ENCODE assay signal across 25 mouse cellular contexts in the genomic region with DNA sequence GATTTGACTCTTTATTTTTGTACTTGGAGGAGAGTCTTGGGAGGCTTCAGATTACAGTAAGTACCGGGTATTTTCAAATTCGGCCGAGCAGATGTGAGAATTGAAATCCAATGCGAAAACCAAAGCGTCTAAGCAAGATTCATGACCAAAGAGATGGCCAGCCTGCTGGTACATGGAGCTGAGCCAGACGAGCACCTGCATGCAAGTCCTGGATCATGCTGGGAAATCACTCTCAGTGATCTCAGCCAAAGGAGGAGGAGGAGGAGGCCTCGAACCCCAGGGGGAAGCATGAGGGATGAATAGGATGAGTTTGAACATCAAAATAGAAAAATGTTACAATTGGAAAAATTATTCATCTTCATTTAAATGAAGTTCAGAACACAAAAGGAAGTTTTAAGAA.
DNase-seq lines count a peak whose midpoint lies in the region; ATAC-seq lines count a peak whose summit lies in the region.
"Had no signal": no experiment of that assay in that cellular context is flagged by ENCODE, and none has a peak within 500 bp of the region (broad histone marks: within the 10 kb centered on the region; RNA-seq: fewer than 3 reads in every experiment).

No protein-coding gene starts in this region.

- no peaks in the 10 kb centered on the region for H3K27me3 ChIP-seq in forebrain, embryonic 14.5 days (replicated peaks; ENCODE audit: control insufficient read depth, insufficient read depth, low read length)
- H3K27me3 ChIP-seq: CH12.LX; embryonic facial prominence, embryonic 15.5 days; forebrain, embryonic 15.5 days; intestine, embryonic 15.5 days; Patski had no signal

- H3K4me1 ChIP-seq in forebrain, embryonic 14.5 days (ENCODE audit: control insufficient read depth, insufficient read depth, low read length): no peaks in the 10 kb centered on the region
- H3K4me1 ChIP-seq: forebrain, embryonic 15.5 days; heart, embryonic 10.5 days; intestine, embryonic 15.5 days had no signal

- no peaks in the 10 kb centered on the region for H3K9me3 ChIP-seq in forebrain, embryonic 14.5 days (replicated peaks; ENCODE audit: control insufficient read depth, low read length)
- H3K9me3 ChIP-seq: embryonic facial prominence, embryonic 15.5 days; forebrain, embryonic 10.5 days; forebrain, embryonic 15.5 days; heart, embryonic 10.5 days; hindbrain, embryonic 10.5 days; intestine, embryonic 15.5 days had no signal

- DNase-seq in cerebellum, adult 11-12 months: peak; percentile 62
- no peak for DNase-seq in cerebellum, postnatal 4 days (ENCODE audit: low spot score in 2 of 2)
- peak; percentile 84 for DNase-seq in brain, adult 2 months (ENCODE audit: low read depth, low spot score)
- peak; percentile 47 for DNase-seq in cerebellum, adult 8-10 months
- peak; percentile 48 to 72 for DNase-seq in cerebellum, postnatal 14 days
- no peak for DNase-seq in forebrain, embryonic 14.5 days (ENCODE audit: low spot score)
- DNase-seq in adrenal gland, adult 8-10 months: no peak
- no peak for DNase-seq in spleen, postnatal 4 days (ENCODE audit: low spot score in 2 of 2)
- DNase-seq: adrenal gland, postnatal 25 days; embryo, embryonic 11 days; gastrocnemius, postnatal 10 days; heart, adult 18-20 months; heart, postnatal 10 days; kidney, adult 18-20 months had no signal

- no peaks in the 10 kb centered on the region for H3K36me3 ChIP-seq in forebrain, embryonic 14.5 days (ENCODE audit: control insufficient read depth, insufficient read depth, low read length)
- H3K36me3 ChIP-seq: embryonic facial prominence, embryonic 15.5 days; forebrain, embryonic 10.5 days; forebrain, embryonic 15.5 days; heart, embryonic 10.5 days; hindbrain, embryonic 10.5 days; intestine, embryonic 15.5 days had no signal

- H3K4me3 ChIP-seq in forebrain, embryonic 14.5 days (ENCODE audit: low read depth, low read length): no peak overlapping the region
- H3K4me3 ChIP-seq: embryonic facial prominence, embryonic 15.5 days; erythroblast, embryonic 14.5 days; forebrain, embryonic 10.5 days; forebrain, embryonic 15.5 days; heart, embryonic 10.5 days; hindbrain, embryonic 10.5 days; intestine, embryonic 15.5 days had no signal

- no peak overlapping the region for H3K4me2 ChIP-seq in forebrain, embryonic 14.5 days (ENCODE audit: low read length)
- H3K4me2 ChIP-seq: embryonic facial prominence, embryonic 15.5 days; forebrain, embryonic 15.5 days; hindbrain, embryonic 14.5 days; intestine, embryonic 15.5 days had no signal

- 77% methylated on average over 7 of the region's 7 CpGs for WGBS in forebrain, embryonic 14.5 days

- H3K9ac ChIP-seq in forebrain, embryonic 14.5 days (ENCODE audit: low read length): no peak overlapping the region
- H3K9ac ChIP-seq: embryonic facial prominence, embryonic 15.5 days; forebrain, embryonic 15.5 days; hindbrain, embryonic 14.5 days; intestine, embryonic 15.5 days had no signal

- no peak for ATAC-seq in forebrain, embryonic 14.5 days
- ATAC-seq: activated CD4-positive, CD25-positive, alpha-beta regulatory T cell, adult 4 months; forebrain, embryonic 15.5 days; intestine, embryonic 15.5 days; Patski had no signal

- H3K27ac ChIP-seq in forebrain, embryonic 14.5 days (ENCODE audit: low read depth, low read length): no peak overlapping the region
- H3K27ac ChIP-seq: embryonic facial prominence, embryonic 15.5 days; forebrain, embryonic 10.5 days; forebrain, embryonic 15.5 days; heart, embryonic 10.5 days; hindbrain, embryonic 10.5 days; hindbrain, embryonic 14.5 days; intestine, embryonic 15.5 days had no signal

Comparison
In these comparisons a context has a peak if more than half of its experiments do, and no peak if none do; other contexts are left out.
1. DNase-seq: peak in cerebellum, adult 11-12 months (single experiment), brain, adult 2 months (single experiment), cerebellum, adult 8-10 months (single experiment) and cerebellum, postnatal 14 days (2 of 2); none in cerebellum, postnatal 4 days (0 of 2), forebrain, embryonic 14.5 days (single experiment), adrenal gland, adult 8-10 months (single experiment) and spleen, postnatal 4 days (0 of 2).